Mouse (Mus musculus) left cerebral cortex, postnatal 25 days (tissue): Measurements from ENCODE around the gene Eif2d. TPM values are rescaled to one million over a fixed set of nuclear protein-coding genes. Genes with fewer than 3 reads are reported as not detected.

ENCODE experiments used
- DNase-seq, 2 experiments: peaks; one replicate each; pipeline ENCODE4 v3.0.0; 2022; ENCODE audit warnings: low spot score in 2 of 2, mixed read lengths in 1 of 2
- intact Hi-C: fragments of 180-260 bp; cut with DNase I; formaldehyde crosslinking; loops from one replicate; pipeline ENCODE4 v1.15.1; 2025
- total RNA-seq, 2 experiments: library from RNA; stranded (reverse); gene quantifications; 2 replicates each; pipeline ENCODE4 v1.2.3; 2021

The Eif2d gene
- 10 to 100 TPM; 34.1 to 36.7 TPM for total RNA-seq

- intact Hi-C loops = loop anchor here (2.0 kb wide), 1 partner anchor 14 kb away; the partner anchor contains the start of gene Dyrk3
- DNase-seq = peak; percentile 86 to 92
Measured at GRCm38 (mm10) chr1:131153018-131153629, at the start of gene Eif2d. Eif2d (plus strand) TSS chr1:131153181.

DNA sequence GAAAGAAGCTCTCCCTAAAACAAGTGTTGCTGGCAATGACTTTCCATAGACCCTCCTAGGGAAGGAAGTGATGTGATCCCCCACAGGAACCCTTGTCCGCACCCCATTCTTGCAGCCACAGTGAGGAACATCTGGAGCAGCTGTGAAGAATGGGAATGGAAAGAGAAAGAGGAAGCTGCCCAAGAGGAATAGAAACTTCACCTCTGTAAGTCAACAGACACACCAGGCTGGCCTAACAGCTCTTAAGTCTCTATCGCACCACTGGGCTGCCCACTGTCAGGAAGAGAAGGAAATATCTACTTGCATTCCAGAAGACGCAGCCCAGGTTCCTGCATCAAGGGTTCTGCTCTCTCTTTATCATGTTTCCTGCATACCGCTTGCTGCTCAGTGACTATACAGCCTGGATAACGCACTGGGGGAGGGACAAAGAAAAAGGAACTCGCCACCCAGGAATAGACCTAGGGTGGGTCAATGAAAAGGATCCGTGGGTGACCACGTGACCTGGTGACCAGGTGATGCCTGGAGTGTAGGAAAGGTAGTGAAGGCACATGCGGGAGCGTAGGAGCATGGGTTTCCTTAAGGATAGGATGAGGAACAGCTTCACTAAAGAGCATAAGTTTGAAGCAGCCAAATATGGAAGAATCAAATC lies 49.1 kb upstream of the Eif2d start:
- no peak for DNase-seq
- intact Hi-C loops = no loop called here

DNA sequence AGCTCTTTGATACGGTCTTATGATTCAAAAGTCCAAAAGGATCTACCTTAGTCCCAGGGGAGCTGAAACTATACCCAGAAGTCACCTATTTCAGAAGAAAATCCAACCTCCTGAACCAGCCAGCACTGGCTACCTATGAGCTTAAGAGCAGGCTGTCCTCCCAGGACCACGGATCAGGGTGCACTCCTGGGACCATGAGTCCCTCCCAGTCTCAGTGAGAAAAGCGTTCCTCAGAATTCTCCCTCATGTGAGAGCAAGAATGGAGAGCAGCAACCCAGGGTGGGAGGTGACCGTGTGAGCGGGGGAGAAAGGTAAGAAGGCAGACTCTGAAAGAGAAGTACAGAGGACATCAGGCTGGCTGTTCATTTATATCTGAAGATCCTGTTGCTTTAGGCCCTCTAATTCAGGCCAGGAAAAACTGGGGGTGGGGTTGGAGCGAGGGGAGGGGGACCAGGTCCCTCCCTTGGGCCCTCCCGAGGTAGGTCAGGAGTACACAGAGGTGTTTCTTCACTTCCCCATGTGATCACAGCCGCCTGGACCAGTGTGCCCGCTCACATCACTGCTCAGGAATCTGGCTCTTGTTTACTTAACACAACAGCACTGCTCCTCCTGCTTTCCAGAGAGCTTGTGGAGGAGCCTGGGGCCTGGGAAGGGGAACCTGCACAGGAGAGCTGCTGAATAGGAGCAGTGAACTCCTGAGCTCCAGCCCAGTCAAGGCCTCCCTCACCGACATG lies 45.2 kb upstream of the Eif2d start:
- no peak for DNase-seq
- intact Hi-C loops = no loop called here

- DNase-seq = no peak
- intact Hi-C loops = no loop called here
Measured at GRCm38 (mm10) chr1:131110525-131111106, 42.4 kb upstream of the Eif2d start.

DNA sequence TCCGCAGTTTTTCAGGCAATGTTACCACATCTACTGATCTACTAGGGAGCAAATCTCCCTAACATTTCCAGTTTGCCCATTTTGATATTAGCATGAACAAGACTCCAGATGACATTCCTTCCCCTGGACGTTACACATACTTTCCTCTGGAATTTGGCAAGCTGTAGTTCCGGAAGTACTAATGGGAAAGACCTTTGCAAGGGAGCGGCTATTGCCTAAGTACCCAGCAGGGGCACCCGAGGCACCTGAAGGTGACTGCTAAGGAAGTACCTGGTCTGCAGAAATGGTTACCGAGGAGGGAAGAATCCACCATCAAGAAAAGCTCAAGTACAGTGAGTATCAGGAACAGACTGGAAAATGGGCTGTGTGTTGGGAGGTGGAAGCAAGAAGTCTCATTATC lies 40.4 kb upstream of the Eif2d start:
- intact Hi-C loops = no loop called here
- no peak for DNase-seq

DNA sequence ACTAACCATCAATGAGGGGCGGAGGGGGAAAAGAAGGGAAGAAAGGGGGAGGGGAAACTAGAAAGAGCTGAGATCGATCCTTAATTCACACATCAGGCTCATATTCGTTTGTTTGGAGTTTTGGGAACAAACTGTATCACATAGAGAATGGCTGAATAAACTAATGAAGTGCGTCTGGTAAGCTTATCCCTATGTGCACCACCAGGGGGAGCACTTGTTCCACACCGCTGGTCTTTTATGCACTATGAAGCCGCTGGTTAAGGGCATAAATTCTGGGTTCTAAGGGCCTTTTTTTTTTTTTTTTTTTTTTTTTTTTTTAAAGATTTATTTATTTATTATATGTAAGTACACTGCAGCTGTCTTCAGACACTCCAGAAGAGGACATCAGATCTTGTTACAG lies 37.0 kb upstream of the Eif2d start:
- intact Hi-C loops = loop anchor here (1.0 to 5.0 kb wide), 4 partner anchors 22 to 146 kb away; partner anchors contain the start of gene Dyrk3
- peak; percentile 75 to 79 for DNase-seq

- intact Hi-C loops = loop anchor here (1.0 to 5.0 kb wide), 4 partner anchors 22 to 146 kb away; partner anchors contain the start of gene Dyrk3
- peak; percentile 74 to 95 for DNase-seq
Measured at GRCm38 (mm10) chr1:131116430-131117011, 36.5 kb upstream of the Eif2d start.

- peak in 1 of 2 experiments; percentile 71 for DNase-seq
- intact Hi-C loops = loop anchor here (5.0 kb wide), 1 partner anchor 144 kb away; no protein-coding TSS in a partner anchor
Measured at GRCm38 (mm10) chr1:131118530-131118929, 34.5 kb upstream of the Eif2d start.

GRCm38 (mm10) chr1:131119026-131119425 lies 34.0 kb upstream of the Eif2d start:
- intact Hi-C loops = loop anchor here (5.0 kb wide), 1 partner anchor 143 kb away; no protein-coding TSS in a partner anchor
- DNase-seq = no peak

- no peak for DNase-seq
- intact Hi-C loops = no loop called here
Measured at GRCm38 (mm10) chr1:131121987-131122386, 31.0 kb upstream of the Eif2d start.

DNA sequence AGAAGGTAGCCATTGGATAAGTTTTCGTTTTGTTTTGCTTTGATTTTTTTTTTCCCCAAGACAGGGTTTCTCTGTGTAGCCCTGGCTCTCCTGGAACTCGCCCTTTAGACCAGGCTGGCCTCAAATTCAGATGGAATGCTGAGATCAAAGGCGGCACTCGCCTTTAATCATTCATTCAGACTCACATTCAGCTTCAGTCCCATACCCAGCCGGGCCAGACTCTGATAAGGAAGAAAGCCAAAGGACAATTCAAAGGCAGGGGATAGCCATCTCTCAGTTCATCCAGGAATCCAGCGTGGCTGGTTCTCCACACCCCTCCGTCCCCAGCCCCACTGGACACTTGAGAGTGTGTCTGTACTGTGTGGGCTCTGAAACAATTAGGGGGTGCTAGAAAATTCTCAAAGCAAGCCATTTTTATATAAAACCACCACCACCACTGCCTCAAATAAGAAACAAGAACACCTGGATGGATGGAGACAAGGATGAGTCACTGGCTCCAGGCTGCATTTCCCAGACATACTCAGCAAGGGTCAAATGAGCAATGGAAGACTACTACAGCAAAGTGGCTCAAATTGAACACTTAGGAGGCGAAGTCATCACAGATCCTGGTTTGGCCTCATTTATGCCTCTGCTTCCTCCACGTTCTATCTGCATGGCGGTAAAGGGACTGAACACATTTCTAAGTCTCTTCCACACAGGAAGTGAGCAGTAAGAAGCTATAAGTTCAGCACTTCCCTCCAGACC lies 29.3 kb upstream of the Eif2d start:
- no peak for DNase-seq
- intact Hi-C loops = no loop called here

DNA sequence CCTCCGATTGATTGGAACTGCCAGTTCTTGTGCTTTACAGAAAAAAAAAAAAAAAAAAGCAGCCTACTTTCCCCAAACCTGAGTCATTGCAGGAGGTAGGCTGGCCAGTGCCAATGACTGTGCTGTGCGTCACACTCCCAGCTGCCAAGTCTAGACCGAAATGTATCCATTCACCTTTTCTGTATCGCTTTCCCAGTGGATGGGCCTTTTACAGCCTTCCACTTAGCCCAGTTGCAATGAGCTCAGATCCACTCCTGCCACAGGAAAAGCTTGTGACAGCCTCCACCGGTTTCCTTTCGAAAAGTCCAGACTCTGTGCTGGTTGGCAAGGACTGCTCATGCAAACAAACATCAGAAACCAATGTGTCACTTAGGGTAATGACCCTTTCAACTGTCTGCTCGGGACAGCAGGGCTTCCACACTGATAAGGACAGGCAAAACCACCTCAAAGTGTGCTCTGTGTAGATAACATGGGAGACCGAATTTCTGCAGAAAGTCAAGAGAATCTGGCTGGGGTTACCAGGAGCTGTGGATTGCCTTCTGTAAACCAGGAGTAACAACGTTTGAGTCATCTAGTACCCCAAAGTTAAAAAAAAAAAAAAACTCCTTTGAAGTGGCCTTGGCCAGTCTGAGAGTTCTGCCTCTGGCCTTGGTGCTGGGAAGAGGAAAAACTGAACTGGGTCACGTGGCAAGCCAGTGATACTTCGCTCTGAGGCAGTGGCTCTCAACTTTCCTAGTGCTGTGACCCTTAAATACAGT lies 26.8 kb upstream of the Eif2d start:
- intact Hi-C loops = no loop called here
- DNase-seq = peak; percentile 49 to 91

DNA sequence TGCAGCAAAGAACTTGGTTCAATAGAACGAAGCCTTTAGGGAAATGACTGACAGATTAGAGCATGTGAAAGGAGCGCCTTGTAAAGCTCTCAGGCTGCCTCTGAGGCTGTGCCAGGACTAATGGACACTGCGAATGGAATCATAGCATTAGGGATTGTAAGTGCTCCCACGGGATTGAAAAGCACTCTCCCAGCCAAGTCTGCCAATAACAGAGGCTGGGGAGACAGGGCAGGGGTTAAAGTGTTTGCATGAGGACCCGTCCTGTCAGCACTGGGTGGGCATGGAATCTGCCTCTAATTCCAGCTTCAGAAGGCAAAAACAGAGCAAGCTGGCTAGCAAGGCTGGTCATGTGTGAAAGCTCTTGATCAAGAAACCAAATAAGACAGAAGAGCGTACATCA lies 18.8 kb upstream of the Eif2d start:
- intact Hi-C loops = no loop called here
- DNase-seq = no peak

DNA sequence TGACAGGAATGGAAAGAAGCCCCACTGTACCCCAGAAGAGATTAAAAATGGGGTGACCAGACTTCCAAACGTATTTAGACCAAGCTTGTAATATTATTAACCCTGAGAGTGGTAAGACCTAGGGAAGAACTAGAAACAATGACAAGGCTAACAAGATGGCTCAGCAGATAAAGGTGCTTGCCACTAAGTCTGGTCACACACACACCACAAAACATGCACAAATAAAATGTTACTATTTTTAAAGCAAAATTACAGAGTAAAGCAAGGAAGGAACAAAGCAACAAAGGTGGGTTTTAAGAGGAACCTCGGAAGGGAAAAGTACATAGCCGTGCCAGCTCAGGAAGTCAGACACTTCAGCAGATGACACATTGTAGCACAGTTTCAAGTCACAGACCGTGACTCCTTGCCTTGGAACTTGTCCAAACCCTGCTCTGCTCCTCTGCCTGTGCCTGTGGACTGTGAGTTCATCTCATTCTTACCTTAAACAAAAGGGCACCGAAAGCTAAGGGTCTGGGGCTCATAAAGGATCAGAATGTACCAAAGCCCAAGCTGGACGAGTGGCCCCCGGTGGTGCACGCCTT lies 17.9 kb upstream of the Eif2d start:
- peak in 1 of 2 experiments; percentile 38 for DNase-seq
- intact Hi-C loops = no loop called here

- intact Hi-C loops = no loop called here
- no peak for DNase-seq
Measured at GRCm38 (mm10) chr1:131135960-131136629, 16.9 kb upstream of the Eif2d start.

GRCm38 (mm10) chr1:131137111-131137510 lies 15.9 kb upstream of the Eif2d start:
- peak in 1 of 2 experiments; percentile 54 for DNase-seq
- intact Hi-C loops = no loop called here

GRCm38 (mm10) chr1:131137717-131138118 lies 15.3 kb upstream of the Eif2d start:
- DNase-seq = no peak
- intact Hi-C loops = loop anchor here (1.0 to 2.0 kb wide), 2 partner anchors 15 to 21 kb away; partner anchors contain the start of gene Eif2d
